Mouse (Mus musculus) natural killer cell, adult 2 months (primary cell): ENCODE results near the gene Gm21773.
"Not testable (repeated sequence)": the region's sequence is repeated elsewhere in the genome, so short reads cannot be mapped to it uniquely, and the experiment has no call there.

Experiments used
- DNase-seq, 2 experiments: peaks; one replicate each; pipeline ENCODE4 v3.0.0; 2022; ENCODE audit warnings: low spot score in 2 of 2

The Gm21773 gene

DNA sequence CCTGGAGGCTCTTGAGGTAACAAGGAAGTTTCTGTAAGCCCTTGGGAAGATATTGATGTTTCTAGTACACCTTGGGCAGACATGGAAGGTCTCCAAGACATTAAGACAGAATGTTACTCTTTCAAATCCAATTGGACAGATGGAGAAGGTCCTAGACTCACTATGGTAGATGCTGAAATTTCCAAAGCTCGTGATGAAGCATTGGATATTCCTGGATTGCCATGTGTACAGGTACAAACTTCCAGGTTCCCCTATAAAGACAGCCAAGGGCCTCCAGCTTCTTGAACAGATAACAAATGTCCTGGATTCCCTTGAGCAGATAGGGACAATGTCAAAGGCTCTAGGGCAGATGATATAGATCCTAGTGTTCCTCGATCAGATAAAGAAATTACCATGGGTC, at the start of gene Gm21773:
Gm21773 (minus strand) TSS at position 101 of the 400 bp plus-strand sequence.
- not testable (repeated sequence) for DNase-seq
